ENCODE assay signal across 8 mouse cellular contexts in genomic region chr4:45286318-45286717, GRCm38 (mm10). TPM values are rescaled to one million over a fixed set of nuclear protein-coding genes. Genes with fewer than 3 reads are reported as not detected.
DNase-seq lines count a peak whose midpoint lies in the region; ATAC-seq and TF ChIP-seq lines count a peak whose summit lies in the region.

No protein-coding gene starts in this region.

- TF ChIP-seq CTCF in liver, adult 2 months (IDR thresholded peaks at IDR 0.05; ENCODE audit: low read depth, low read length) = peak; percentile 68
- peak; percentile 20 to 80; a peak in 2 of 4 replicates for TF ChIP-seq CTCF in CH12.LX (conservative IDR thresholded peaks at IDR 0.05 in 1 of 2, IDR thresholded peaks at IDR 0.05 in 1 of 2; ENCODE audit: low read depth in 2 of 2, low read length in 2 of 2)

- dilution Hi-C loops in CH12.LX (cut with MboI; ENCODE audit: extremely low pct_ligation_motif_present, extremely low pct_unique_long_range_greater_than_20kb, low sequenced_read_pairs) = no loop called here

- no peak for ATAC-seq in liver, embryonic 12.5 days

- H3K9me3 ChIP-seq in liver, embryonic 12.5 days (replicated peaks) = no peaks in the 10 kb centered on the region
- no peaks in the 10 kb centered on the region for H3K9me3 ChIP-seq in CH12.LX (replicated peaks; ENCODE audit: low read length)

- H3K4me2 ChIP-seq in liver, embryonic 12.5 days = no peak overlapping the region
- H3K4me2 ChIP-seq in CH12.LX (ENCODE audit: insufficient read depth, low read depth, poor library complexity, severe bottlenecking) = no peak overlapping the region

- peak; percentile 74 for TF ChIP-seq RAD21 in CH12.LX (IDR thresholded peaks at IDR 0.05; ENCODE audit: low read depth, low read length)

- no peak for TF ChIP-seq POLR2A in liver, adult 2 months (IDR thresholded peaks at IDR 0.05; ENCODE audit: extremely low read depth, insufficient read depth, low read length)
- TF ChIP-seq POLR2A in CH12.LX (IDR thresholded peaks at IDR 0.05; ENCODE audit: low read depth, low read length) = no peak

- H3K36me3 ChIP-seq in liver, adult 2 months (ENCODE audit: control insufficient read depth, insufficient read depth, low read length) = no peaks in the 10 kb centered on the region
- H3K36me3 ChIP-seq in liver, embryonic 12.5 days = no peaks in the 10 kb centered on the region
- H3K36me3 ChIP-seq in CH12.LX (replicated peaks in 1 of 2; ENCODE audit: control insufficient read depth in 1 of 2, insufficient read depth in 1 of 2, low read length in 1 of 2) = no peaks in the 10 kb centered on the region

- H3K79me2 ChIP-seq in liver, adult 2 months (ENCODE audit: control insufficient read depth, insufficient read depth, low read length) = no peaks in the 10 kb centered on the region
- no peaks in the 10 kb centered on the region for H3K79me2 ChIP-seq in CH12.LX (replicated peaks; ENCODE audit: control insufficient read depth, extremely low read depth, insufficient read depth, poor library complexity, severe bottlenecking)

- H3K4me3 ChIP-seq in liver, adult 2 months (ENCODE audit: insufficient read depth, low read depth, low read length) = no peak overlapping the region
- H3K4me3 ChIP-seq in liver, embryonic 12.5 days = no peak overlapping the region
- no peak overlapping the region for H3K4me3 ChIP-seq in CH12.LX (replicated peaks in 1 of 3; ENCODE audit: low read depth in 2 of 3, low read length in 2 of 3, poor library complexity in 1 of 3)

- no peaks in the 10 kb centered on the region for H3K4me1 ChIP-seq in liver, adult 2 months (ENCODE audit: control insufficient read depth, insufficient read depth, low read length)
- no peaks in the 10 kb centered on the region for H3K4me1 ChIP-seq in liver, embryonic 12.5 days
- peaks cover 0 to 5% of the 10 kb centered on the region in 2 experiments; a peak in 1 of 4 replicates for H3K4me1 ChIP-seq in CH12.LX (ENCODE audit: control insufficient read depth in 1 of 2, insufficient read depth in 2 of 2)

- WGBS in liver, adult 2 months = 43% methylated on average over 3 of the region's 3 CpGs
- WGBS in liver, embryonic 12.5 days (ENCODE audit: insufficient replicate concordance) = 36% methylated on average over 3 of the region's 3 CpGs

- no peaks in the 10 kb centered on the region for H3K27me3 ChIP-seq in liver, adult 2 months (ENCODE audit: control insufficient read depth, insufficient read depth, low read length)
- H3K27me3 ChIP-seq in liver, embryonic 12.5 days (replicated peaks) = peaks cover 13% of the 10 kb centered on the region
- H3K27me3 ChIP-seq in CH12.LX (replicated peaks) = peaks cover 3% of the 10 kb centered on the region

- H3K27ac ChIP-seq in liver, adult 2 months (replicated peaks; ENCODE audit: insufficient read depth, low read depth, low read length) = no peak overlapping the region
- H3K27ac ChIP-seq in liver, embryonic 12.5 days = no peak overlapping the region
- no peak overlapping the region for H3K27ac ChIP-seq in CH12.LX (ENCODE audit: insufficient read depth, low read depth)

- in situ Hi-C loops in CH12.LX (cut with MboI; ENCODE audit: low pct_ligation_motif_present, low pct_unique_long_range_greater_than_20kb, low sequenced_read_pairs) = loop anchor here (25.0 kb wide), 1 partner anchor 501 kb away; the partner anchor contains the start of gene Aldh1b1

- peak; percentile 7 to 19 for DNase-seq in cerebellum, postnatal 14 days
- no peak for DNase-seq in cerebellum, postnatal 4 days (ENCODE audit: low spot score in 2 of 2)
- DNase-seq in liver, adult 2 months (ENCODE audit: extremely low read depth, low read depth, low spot score) = no peak
- DNase-seq in CH12.LX (ENCODE audit: extremely low read depth) = no peak
- DNase-seq in embryo, embryonic 11 days = peak; percentile 34
- DNase-seq in testis, postnatal 14 days (ENCODE audit: low spot score) = no peak
- DNase-seq in urinary bladder, postnatal 25 days (ENCODE audit: low spot score) = no peak

- TF ChIP-seq EP300 in CH12.LX (IDR thresholded peaks at IDR 0.05; ENCODE audit: low read length) = no peak

- H3K9ac ChIP-seq in liver, adult 2 months (ENCODE audit: low read depth, low read length) = no peak overlapping the region
- H3K9ac ChIP-seq in liver, embryonic 12.5 days = no peak overlapping the region
- no peak overlapping the region for H3K9ac ChIP-seq in CH12.LX (ENCODE audit: insufficient read depth, low read depth)

TF ChIP-seq in CH12.LX, 34 proteins besides CTCF, POLR2A, EP300 and RAD21:
- TF ChIP-seq USF2 (conservative IDR thresholded peaks at IDR 0.05; ENCODE audit: low read depth, low read length) = no peak
- no peak for TF ChIP-seq CHD1 (IDR thresholded peaks at IDR 0.05; ENCODE audit: low read depth, low read length)
- peak; percentile 71 for TF ChIP-seq SMC3 (IDR thresholded peaks at IDR 0.05; ENCODE audit: low read depth, low read length)

RNA-seq across cellular contexts. Expression of gene Trmt10b, which starts 10.6 kb away (rescaled TPM):
- 2.6 and 3.3 TPM in 2 replicates for total RNA-seq in liver, adult 2 months (2014; rRNA removed)
- polyA plus RNA-seq in liver, adult 2 months (2012; rRNA removed) = 0.83 and 0.92 TPM in 2 replicates
- 8.7 and 8.8 TPM in 2 replicates for polyA plus RNA-seq in liver, embryonic 12.5 days (2016; fragmentation: Nextera tagmentation; extraction: Ambion mirVana)
- total RNA-seq in CH12.LX (2012; rRNA removed) (6.2 and 7.6 TPM in 2 replicates), CH12.LX (2014; rRNA removed) (9.5 and 11.5 TPM in 2 replicates)
- polyA plus RNA-seq in CH12.LX (2012; ENCODE audit: insufficient read length, low read depth) = 13.4 and 20.5 TPM in 2 replicates

RNA-seq across cellular contexts. Expression of gene Dcaf10, which starts 55.6 kb away (rescaled TPM):
- total RNA-seq in liver, adult 2 months (2014; rRNA removed) = 8.5 and 11.6 TPM in 2 replicates
- 12.9 and 16.7 TPM in 2 replicates for polyA plus RNA-seq in liver, adult 2 months (2012; rRNA removed)
- polyA plus RNA-seq in liver, embryonic 12.5 days (2016; fragmentation: Nextera tagmentation; extraction: Ambion mirVana) = 11.4 and 11.6 TPM in 2 replicates
- total RNA-seq in CH12.LX (2012; rRNA removed) (6.8 and 8.7 TPM in 2 replicates), CH12.LX (2014; rRNA removed) (11.5 and 11.6 TPM in 2 replicates)
- polyA plus RNA-seq in CH12.LX (2012; ENCODE audit: insufficient read length, low read depth) = 11.1 and 12.2 TPM in 2 replicates

RNA-seq across cellular contexts. Expression of gene Exosc3, which starts 56.2 kb away (rescaled TPM):
- 21.2 and 22.4 TPM in 2 replicates for total RNA-seq in liver, adult 2 months (2014; rRNA removed)
- 12.6 and 14.2 TPM in 2 replicates for polyA plus RNA-seq in liver, adult 2 months (2012; rRNA removed)
- 90.7 and 92.0 TPM in 2 replicates for polyA plus RNA-seq in liver, embryonic 12.5 days (2016; fragmentation: Nextera tagmentation; extraction: Ambion mirVana)
- total RNA-seq in CH12.LX (2012; rRNA removed) (165 and 176 TPM in 2 replicates), CH12.LX (2014; rRNA removed) (213 and 222 TPM in 2 replicates)
- 255 and 317 TPM in 2 replicates for polyA plus RNA-seq in CH12.LX (2012; ENCODE audit: insufficient read length, low read depth)

Comparison
In these comparisons a context has a peak if more than half of its experiments do, and no peak if none do; other contexts are left out.
1. DNase-seq: peak in cerebellum, postnatal 14 days (2 of 2) and embryo, embryonic 11 days (single experiment); none in cerebellum, postnatal 4 days (0 of 2), liver, adult 2 months (single experiment), CH12.LX (single experiment), testis, postnatal 14 days (single experiment) and urinary bladder, postnatal 25 days (single experiment).